Mouse (Mus musculus) forebrain, embryonic 15.5 days (tissue): ENCODE results near the gene Vmn2r86. TPM values are rescaled to one million over a fixed set of nuclear protein-coding genes. Genes with fewer than 3 reads are reported as not detected.
"Not testable (repeated sequence)": the region's sequence is repeated elsewhere in the genome, so short reads cannot be mapped to it uniquely, and the experiment has no call there.

ENCODE experiments used
- ATAC-seq: fragments of 200-750 bp; cut with Nextera tagmentation; replicated peaks from 2 replicates; pipeline ENCODE4 v1.8.0; 2017; ENCODE audit warnings: mild to moderate bottlenecking, moderate TSS enrichment, moderate library complexity
- H3K27ac ChIP-seq: fragments of 300-500 bp; sonication (generic); replicated peaks from 2 replicates; pipeline ENCODE4 v1.5.1; 2015; ENCODE audit warnings: mild to moderate bottlenecking, inconsistent platforms
- H3K27me3 ChIP-seq: fragments of 300-500 bp; sonication (generic); 2 replicates; pipeline ENCODE4 v1.6.1; 2015; ENCODE audit warnings: inconsistent platforms
- H3K36me3 ChIP-seq: fragments of 300-500 bp; sonication (generic); 2 replicates; pipeline ENCODE4 v1.6.1; 2015; ENCODE audit warnings: mild to moderate bottlenecking, inconsistent platforms
- H3K4me1 ChIP-seq: fragments of 300-500 bp; sonication (generic); 2 replicates; pipeline ENCODE4 v1.6.1; 2015; ENCODE audit warnings: inconsistent platforms
- H3K4me2 ChIP-seq: fragments of 300-500 bp; sonication (generic); replicated peaks from 2 replicates; pipeline ENCODE4 v1.6.1; 2015; ENCODE audit warnings: mild to moderate bottlenecking, inconsistent platforms
- H3K4me3 ChIP-seq: fragments of 300-500 bp; sonication (generic); 2 replicates; pipeline ENCODE4 v1.5.1; 2015; ENCODE audit warnings: mild to moderate bottlenecking, inconsistent platforms
- H3K9ac ChIP-seq: fragments of 300-500 bp; sonication (generic); replicated peaks from 2 replicates; pipeline ENCODE4 v1.6.1; 2015; ENCODE audit warnings: mild to moderate bottlenecking, inconsistent platforms
- H3K9me3 ChIP-seq: fragments of 300-500 bp; sonication (generic); 2 replicates; pipeline ENCODE4 v1.6.1; 2016; ENCODE audit warnings: inconsistent platforms
- WGBS: fragments of 180-500 bp; shearing (Covaris S2); methylation state at CpG from one replicate; pipeline ENCODE4 v1.1.7; 2015; ENCODE audit warnings: mixed read lengths; 5-methylcytosine and 5-hydroxymethylcytosine counted together
- polyA plus RNA-seq: library from polyadenylated mRNA; unstranded; fragments of >200 nt; fragmentation: Nextera tagmentation; extraction: Ambion mirVana; gene quantifications from 2 replicates; pipeline ENCODE4 v1.2.1, GENCODE M21; 2015

Gene Vmn2r86
- 0.05 and 0.09 TPM in 2 replicates for polyA plus RNA-seq

DNA sequence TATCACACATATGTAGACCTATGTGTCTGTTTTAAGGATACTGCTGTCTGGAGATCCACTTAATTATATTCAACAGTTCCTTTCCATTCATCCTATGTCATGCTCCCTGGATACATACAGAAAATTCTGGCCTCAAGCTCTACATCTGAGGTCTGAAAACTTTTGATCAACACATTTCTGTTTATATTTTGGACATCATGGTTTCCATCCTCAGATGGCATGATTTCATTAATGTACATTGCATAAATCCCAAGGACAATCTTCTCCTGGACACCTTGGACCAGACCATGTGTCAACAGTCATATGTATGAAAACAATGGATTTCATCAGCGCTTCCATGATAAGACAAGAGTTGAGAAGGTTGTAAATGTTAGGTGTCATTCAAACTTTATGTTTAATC is at the start of gene Vmn2r86:
Gene Vmn2r86, minus strand, starts transcription at position 101 of the 400 bp plus-strand sequence.
- H3K27ac ChIP-seq, H3K9ac ChIP-seq, H3K4me1 ChIP-seq, H3K4me2 ChIP-seq, H3K27me3 ChIP-seq, H3K36me3 ChIP-seq, H3K9me3 ChIP-seq, H3K4me3 ChIP-seq, ATAC-seq: not testable (repeated sequence)
- WGBS, result 91% methylated on average over 1 of the region's 1 CpGs

DNA sequence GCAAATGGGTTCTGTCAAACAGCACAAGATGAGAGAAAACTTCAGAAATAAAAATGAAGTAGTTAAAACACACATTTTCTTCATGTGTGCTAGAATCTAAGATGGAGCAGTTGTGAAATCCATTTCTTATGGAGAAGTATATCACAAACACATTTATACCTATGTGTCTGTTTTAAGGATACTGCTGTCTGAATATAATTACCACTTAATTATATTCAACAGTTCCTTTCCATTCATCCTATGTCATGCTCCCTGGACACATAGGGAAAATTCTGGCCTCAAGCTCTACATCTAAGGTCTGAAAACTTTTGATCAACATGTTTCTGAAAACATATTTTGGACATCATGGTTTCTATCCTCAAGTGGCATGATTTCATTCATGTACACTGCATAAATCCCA is 41.4 kb upstream of the Vmn2r86 start, which contains the start of gene Vmn2r87:
Gene Vmn2r87, minus strand, starts transcription at position 101 of the 400 bp plus-strand sequence.
- no peak within 1 kb of the TSS for H3K4me3 ChIP-seq
- no peak within 1 kb of the TSS for H3K27ac ChIP-seq
- H3K4me1 ChIP-seq, result no peaks in the 10 kb centered on the region
- H3K36me3 ChIP-seq, result no peaks in the 10 kb centered on the region
- no peak within 1 kb of the TSS for H3K4me2 ChIP-seq
- no peaks in the 10 kb centered on the region for H3K9me3 ChIP-seq
- H3K27me3 ChIP-seq, result no peaks in the 10 kb centered on the region
- ATAC-seq, result no peak
- no peak within 1 kb of the TSS for H3K9ac ChIP-seq

DNA sequence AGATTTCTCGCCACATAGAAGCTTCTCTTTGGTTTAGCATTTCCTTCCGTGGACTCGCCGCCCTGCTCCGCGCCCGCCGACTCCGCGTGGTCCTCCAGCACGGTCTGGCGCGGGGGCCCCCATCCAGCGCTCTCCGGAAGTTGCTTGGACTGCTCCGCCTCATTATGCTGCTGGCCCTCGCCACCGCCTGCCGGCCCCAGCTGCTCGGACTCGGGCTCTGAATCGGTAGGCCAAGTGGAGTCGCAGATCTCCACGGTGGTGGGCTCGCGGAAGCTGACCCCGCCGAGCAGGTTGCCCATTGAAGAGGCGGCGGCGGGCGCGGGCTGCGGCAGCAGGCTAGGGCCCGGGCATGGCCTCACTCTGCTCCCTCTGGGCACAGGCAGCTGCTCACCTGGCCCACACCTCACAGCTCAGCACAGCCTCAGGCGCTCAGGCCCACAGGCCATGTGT is 14.5 kb upstream of the Vmn2r86 start:
- peak overlapping the region; percentile 56 for H3K4me3 ChIP-seq
- H3K36me3 ChIP-seq, result no peaks in the 10 kb centered on the region
- H3K27ac ChIP-seq, result no peak overlapping the region
- peak overlapping the region; percentile 65 for H3K9ac ChIP-seq
- H3K9me3 ChIP-seq, result no peaks in the 10 kb centered on the region
- WGBS, result 1% methylated on average over 36 of the region's 36 CpGs
- H3K4me2 ChIP-seq, result peak overlapping the region; percentile 90
- H3K4me1 ChIP-seq, result peaks cover 3% of the 10 kb centered on the region; the same call in 1 of the 2 replicates
- no peaks in the 10 kb centered on the region for H3K27me3 ChIP-seq
- peak; percentile 99 for ATAC-seq

DNA sequence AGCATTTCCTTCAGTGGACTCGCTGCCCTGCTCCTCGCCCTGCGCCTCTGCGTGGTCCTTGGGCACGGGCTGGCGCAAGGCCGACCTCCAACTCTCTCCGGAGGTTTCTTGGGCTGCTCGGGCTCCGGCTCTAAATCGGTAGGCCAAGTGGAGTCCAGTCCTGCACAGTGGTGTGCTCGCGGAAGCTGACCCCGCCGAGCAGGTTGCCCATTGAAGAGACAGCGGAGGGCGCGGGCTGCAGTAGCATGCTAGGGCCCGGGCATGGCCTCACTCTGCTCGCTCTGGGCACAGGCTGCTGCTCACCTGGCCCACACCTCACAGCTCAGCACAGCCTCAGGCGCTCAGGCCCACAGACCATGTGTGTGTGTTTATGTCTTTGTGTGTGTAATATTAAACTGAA is 11.1 kb downstream of the Vmn2r86 start:
- H3K4me2 ChIP-seq, result no peak overlapping the region
- no peaks in the 10 kb centered on the region for H3K9me3 ChIP-seq
- H3K4me3 ChIP-seq, result no peak overlapping the region
- WGBS, result 93% methylated on average over 21 of the region's 21 CpGs
- no peak for ATAC-seq
- H3K36me3 ChIP-seq, result no peaks in the 10 kb centered on the region
- H3K9ac ChIP-seq, result no peak overlapping the region
- no peaks in the 10 kb centered on the region for H3K4me1 ChIP-seq
- no peaks in the 10 kb centered on the region for H3K27me3 ChIP-seq
- H3K27ac ChIP-seq, result no peak overlapping the region

DNA sequence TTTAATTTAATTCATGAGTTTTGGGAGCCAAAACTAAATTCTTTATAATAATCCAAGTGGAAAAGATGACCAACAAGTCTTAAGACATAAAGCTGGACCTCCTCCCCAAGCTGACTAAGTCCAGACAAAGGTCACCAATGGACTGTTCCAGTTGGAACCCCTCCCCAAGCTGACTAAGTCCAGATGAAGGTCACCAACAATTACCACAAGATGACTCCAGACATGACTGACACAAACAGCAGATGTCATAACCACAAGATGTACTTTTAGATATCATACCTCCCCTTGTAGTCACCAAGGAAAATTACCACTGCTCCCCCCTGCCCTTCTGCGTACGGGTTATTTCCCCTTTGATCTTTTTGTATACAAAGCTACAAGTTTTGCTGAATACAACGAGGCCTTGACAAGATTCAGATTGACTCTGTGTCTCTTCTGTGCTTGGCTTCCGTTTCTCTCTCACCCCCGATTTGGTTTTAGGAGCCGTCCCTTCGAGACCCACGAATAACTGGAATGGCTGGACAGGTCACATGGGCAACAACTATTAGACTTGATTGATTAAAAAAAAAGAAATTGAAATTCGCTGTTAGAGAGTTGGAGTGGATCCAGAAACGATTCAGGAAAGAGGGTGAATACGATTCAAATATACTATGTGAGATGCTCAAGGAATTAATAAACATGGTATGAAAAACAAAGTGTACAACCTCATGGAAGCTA is 21.5 kb downstream of the Vmn2r86 start:
- H3K4me1 ChIP-seq, ATAC-seq, H3K9ac ChIP-seq, H3K36me3 ChIP-seq, H3K9me3 ChIP-seq, H3K27me3 ChIP-seq, H3K27ac ChIP-seq, H3K4me3 ChIP-seq, H3K4me2 ChIP-seq: not testable (repeated sequence)
- 88% methylated on average over 11 of the region's 11 CpGs for WGBS

DNA sequence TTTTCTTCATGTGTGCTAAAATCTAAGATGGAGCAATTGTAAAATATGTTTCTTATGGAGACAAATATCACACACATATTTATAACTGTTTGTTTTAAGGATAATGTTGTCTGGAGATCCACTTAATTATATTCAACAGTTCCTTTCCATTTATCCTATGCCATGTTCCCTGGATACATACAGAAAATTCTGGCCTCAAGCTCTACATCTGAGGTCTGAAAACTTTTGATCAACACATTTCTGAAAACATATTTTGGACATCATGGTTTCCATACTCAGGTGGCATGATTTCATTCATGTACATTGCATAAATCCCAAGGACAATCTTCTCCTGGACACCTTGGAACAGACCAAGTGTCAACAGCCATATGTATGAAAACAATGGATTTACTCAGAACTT is 26.2 kb downstream of the Vmn2r86 start, which contains the start of gene Vmn2r85:
Gene Vmn2r85, minus strand, starts transcription at position 101 of the 400 bp plus-strand sequence.
- ATAC-seq, H3K36me3 ChIP-seq, H3K4me1 ChIP-seq, H3K4me3 ChIP-seq, H3K27me3 ChIP-seq, H3K27ac ChIP-seq, H3K9me3 ChIP-seq, H3K4me2 ChIP-seq, H3K9ac ChIP-seq: not testable (repeated sequence)

DNA sequence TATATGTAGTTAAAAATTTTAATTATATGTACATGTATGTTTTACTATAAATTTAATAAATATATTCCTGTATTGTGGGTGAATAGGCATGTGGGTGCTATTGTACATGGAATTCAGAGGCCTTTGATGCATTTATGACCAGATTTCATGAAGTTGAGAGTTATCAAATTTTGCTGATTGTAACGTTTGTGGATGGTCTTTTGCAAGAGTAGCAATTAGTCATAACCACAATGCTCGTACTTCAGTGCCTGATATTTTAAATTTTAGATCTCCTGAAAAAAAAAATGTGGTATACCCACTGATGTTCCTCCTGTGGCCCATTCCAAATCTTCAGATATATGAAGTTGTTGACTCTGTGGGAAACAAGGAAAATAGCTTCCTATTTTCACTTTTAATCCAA is 33.5 kb downstream of the Vmn2r86 start:
- not testable (repeated sequence) for H3K9ac ChIP-seq, H3K9me3 ChIP-seq, H3K27ac ChIP-seq, H3K4me1 ChIP-seq, ATAC-seq, H3K36me3 ChIP-seq, H3K27me3 ChIP-seq, H3K4me3 ChIP-seq, H3K4me2 ChIP-seq
- WGBS, result 85% methylated on average over 2 of the region's 2 CpGs

DNA sequence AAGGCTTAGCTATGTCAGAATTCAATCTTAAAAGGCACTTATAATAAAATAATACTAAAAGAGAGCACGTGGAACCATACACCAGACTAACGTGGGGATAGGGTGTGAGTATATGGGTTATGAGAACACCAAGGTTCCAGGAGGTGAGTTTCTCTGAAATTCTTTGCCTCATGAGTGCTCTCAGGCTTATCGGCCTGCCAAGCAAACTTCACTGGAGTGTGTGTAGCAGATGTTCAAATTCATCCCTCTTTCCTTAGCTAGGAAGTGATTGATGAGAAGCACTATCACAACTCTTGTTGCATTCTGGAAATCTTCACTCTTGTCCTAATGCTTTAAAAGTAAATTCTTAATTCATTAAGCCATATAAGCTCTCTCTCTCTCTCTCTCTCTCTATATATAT is 35.4 kb downstream of the Vmn2r86 start:
- H3K36me3 ChIP-seq, result no peaks in the 10 kb centered on the region
- no peak overlapping the region for H3K27ac ChIP-seq
- H3K9ac ChIP-seq, result no peak overlapping the region
- 65% methylated on average over 3 of the region's 3 CpGs for WGBS
- H3K4me2 ChIP-seq, result no peak overlapping the region
- H3K27me3 ChIP-seq, result no peaks in the 10 kb centered on the region
- H3K4me3 ChIP-seq, result no peak overlapping the region
- no peaks in the 10 kb centered on the region for H3K4me1 ChIP-seq
- ATAC-seq, result no peak
- no peaks in the 10 kb centered on the region for H3K9me3 ChIP-seq

DNA sequence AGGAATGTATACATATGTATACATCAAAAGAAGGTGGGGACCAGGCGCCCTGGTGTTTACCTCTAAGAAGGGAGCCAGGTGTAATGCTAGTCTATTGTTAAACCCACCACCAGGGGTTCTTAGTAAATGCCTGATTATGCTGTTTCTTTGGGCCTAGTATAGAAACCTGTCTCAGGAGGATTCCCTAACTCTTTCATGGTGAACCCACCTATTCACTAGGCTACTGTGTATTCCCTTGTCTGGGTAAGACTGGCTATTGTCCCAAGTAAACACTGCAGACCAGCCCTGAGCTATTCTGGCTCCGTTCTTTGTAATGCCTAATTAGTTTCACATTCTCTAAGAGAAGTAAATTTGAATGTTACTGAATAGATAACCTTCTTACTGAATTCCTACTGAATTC is 35.9 kb downstream of the Vmn2r86 start:
- WGBS, result 48% methylated on average over 2 of the region's 2 CpGs
- not testable (repeated sequence) for H3K9ac ChIP-seq, H3K4me2 ChIP-seq, ATAC-seq, H3K36me3 ChIP-seq, H3K27ac ChIP-seq, H3K9me3 ChIP-seq, H3K27me3 ChIP-seq, H3K4me3 ChIP-seq, H3K4me1 ChIP-seq

DNA sequence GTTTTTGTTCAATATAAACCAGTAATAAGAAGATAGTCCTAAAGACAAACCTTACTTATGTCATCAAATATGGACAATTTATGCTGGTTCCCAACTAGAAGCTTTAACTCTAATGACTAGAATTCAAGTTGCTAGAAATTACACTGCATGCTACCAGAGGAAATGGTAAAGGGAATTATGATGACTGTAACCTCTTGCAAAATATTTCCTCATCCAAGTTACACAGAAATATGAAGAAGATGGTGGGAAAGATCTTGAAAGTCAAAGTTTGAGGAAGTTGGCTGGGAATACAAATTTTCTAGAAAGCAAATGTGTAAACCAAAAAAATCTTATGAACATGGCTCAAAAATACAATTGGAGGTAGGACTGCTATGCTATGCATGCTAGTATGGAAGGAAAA is 39.5 kb downstream of the Vmn2r86 start:
- not testable (repeated sequence) for H3K4me3 ChIP-seq, H3K9ac ChIP-seq, ATAC-seq, H3K9me3 ChIP-seq, H3K27ac ChIP-seq, H3K4me2 ChIP-seq, H3K27me3 ChIP-seq, H3K4me1 ChIP-seq, H3K36me3 ChIP-seq

DNA sequence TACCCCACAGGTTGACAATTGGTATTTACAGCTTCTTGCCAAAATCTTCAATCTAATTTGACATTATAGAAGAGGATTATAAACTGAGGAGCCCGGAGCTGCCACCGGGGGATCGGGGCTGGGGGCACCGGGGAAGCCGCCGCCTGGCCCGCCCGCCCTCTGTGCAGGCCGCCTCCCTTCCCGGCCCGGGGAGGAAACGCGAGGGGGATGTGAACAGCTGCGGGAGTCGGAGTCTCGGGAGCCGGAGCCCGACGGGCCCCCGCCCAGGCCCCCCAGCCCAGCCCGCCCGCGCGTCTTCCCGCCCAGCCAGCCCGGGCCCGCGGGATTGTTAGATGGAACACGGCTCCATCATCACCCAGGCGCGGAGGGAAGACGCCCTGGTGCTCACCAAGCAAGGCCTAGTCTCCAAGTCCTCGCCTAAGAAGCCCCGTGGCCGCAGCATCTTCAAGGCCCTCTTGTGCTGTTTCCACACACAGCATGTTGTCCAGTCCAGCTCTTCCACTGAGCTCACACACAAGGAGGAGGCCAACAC is 43.6 kb downstream of the Vmn2r86 start:
- H3K4me3 ChIP-seq, H3K9ac ChIP-seq, H3K36me3 ChIP-seq, H3K27ac ChIP-seq, H3K4me2 ChIP-seq, H3K9me3 ChIP-seq, H3K4me1 ChIP-seq, H3K27me3 ChIP-seq: not testable (repeated sequence)
- ATAC-seq, result 0 out of 2 replicates have a peak, but pooled peaks have one; percentile 32
- WGBS, result 88% methylated on average over 28 of the region's 35 CpGs

DNA sequence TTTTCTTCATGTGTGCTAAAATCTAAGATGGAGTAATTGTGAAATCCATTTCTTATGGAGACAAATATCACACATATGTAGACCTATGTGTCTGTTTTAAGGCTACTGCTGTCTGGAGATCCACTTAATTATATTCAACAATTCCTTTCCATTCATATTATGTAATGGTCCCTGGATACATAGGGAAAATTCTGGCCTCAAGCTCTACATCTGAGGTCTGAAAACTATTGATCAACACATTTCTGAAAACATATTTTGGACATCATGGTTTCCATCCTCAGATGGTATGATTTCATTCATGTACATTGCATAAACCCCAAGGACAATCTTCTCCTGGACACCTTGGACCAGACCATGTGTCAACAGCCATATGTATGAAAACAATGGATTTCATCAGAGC is 61.6 kb downstream of the Vmn2r86 start, which contains the start of gene Vmn2r84:
Gene Vmn2r84, minus strand, starts transcription at position 101 of the 400 bp plus-strand sequence.
- H3K27me3 ChIP-seq, result no peaks in the 10 kb centered on the region
- H3K9ac ChIP-seq, result no peak within 1 kb of the TSS
- no peaks in the 10 kb centered on the region for H3K36me3 ChIP-seq
- no peak within 1 kb of the TSS for H3K27ac ChIP-seq
- no peak within 1 kb of the TSS for H3K4me3 ChIP-seq
- no peak for ATAC-seq
- no peak within 1 kb of the TSS for H3K4me2 ChIP-seq
- no peaks in the 10 kb centered on the region for H3K4me1 ChIP-seq
- H3K9me3 ChIP-seq, result no peaks in the 10 kb centered on the region
